19 mouse cellular contexts compared by ENCODE assay signal in genomic region chr10:78287465-78288132, GRCm38 (mm10). TPM values are rescaled to one million over a fixed set of nuclear protein-coding genes. Genes with fewer than 3 reads are reported as not detected.
DNase-seq lines count a peak whose midpoint lies in the region; ATAC-seq and TF ChIP-seq lines count a peak whose summit lies in the region.
"Had no signal": no experiment of that assay in that cellular context is flagged by ENCODE, and none has a peak within 500 bp of the region (broad histone marks: within the 10 kb centered on the region; RNA-seq: fewer than 3 reads in every experiment).

No protein-coding gene starts in this region.

- ATAC-seq in lung, embryonic 15.5 days (ENCODE audit: borderline replicate concordance, extremely low read depth, low FRiP score, low TSS enrichment), result peak; percentile 9; the same call in 1 of the 2 replicates
- peak; percentile 53 for ATAC-seq in intestine, postnatal 0 days
- ATAC-seq in stomach, embryonic 15.5 days (ENCODE audit: insufficient read depth, low FRiP score, low read depth), result peak; percentile 74

- WGBS in lung, embryonic 15.5 days, result 69% methylated on average over 22 of the region's 22 CpGs
- 51% methylated on average over 22 of the region's 22 CpGs for WGBS in intestine, postnatal 0 days
- WGBS in stomach, embryonic 15.5 days, result 68% methylated on average over 22 of the region's 22 CpGs

- no peak overlapping the region for H3K9ac ChIP-seq in lung, embryonic 15.5 days
- H3K9ac ChIP-seq in intestine, postnatal 0 days (ENCODE audit: low read depth, low read length), result no peak overlapping the region
- H3K9ac ChIP-seq in stomach, embryonic 15.5 days, result no peak overlapping the region
- H3K9ac ChIP-seq: embryonic facial prominence, embryonic 13.5 days; hindbrain, embryonic 15.5 days; limb, embryonic 15.5 days; midbrain, embryonic 12.5 days had no signal

- no peaks in the 10 kb centered on the region for H3K9me3 ChIP-seq in lung, embryonic 15.5 days
- no peaks in the 10 kb centered on the region for H3K9me3 ChIP-seq in intestine, postnatal 0 days (ENCODE audit: control insufficient read depth)
- H3K9me3 ChIP-seq in stomach, embryonic 15.5 days, result no peaks in the 10 kb centered on the region
- H3K9me3 ChIP-seq: embryonic facial prominence, embryonic 13.5 days; forebrain, embryonic 10.5 days; hindbrain, embryonic 15.5 days; limb, embryonic 15.5 days; midbrain, embryonic 12.5 days had no signal

- peaks cover 25% of the 10 kb centered on the region for H3K36me3 ChIP-seq in lung, embryonic 15.5 days
- peaks cover 54% of the 10 kb centered on the region for H3K36me3 ChIP-seq in intestine, postnatal 0 days (ENCODE audit: control insufficient read depth, insufficient read depth)
- H3K36me3 ChIP-seq in stomach, embryonic 15.5 days, result peaks cover 35% of the 10 kb centered on the region

- H3K27me3 ChIP-seq in lung, embryonic 15.5 days, result no peaks in the 10 kb centered on the region
- H3K27me3 ChIP-seq in intestine, postnatal 0 days (replicated peaks; ENCODE audit: control insufficient read depth, insufficient read depth, low read length), result no peaks in the 10 kb centered on the region
- H3K27me3 ChIP-seq in stomach, embryonic 15.5 days (replicated peaks), result no peaks in the 10 kb centered on the region
- H3K27me3 ChIP-seq: embryonic facial prominence, embryonic 13.5 days; hindbrain, embryonic 15.5 days; limb, embryonic 15.5 days; midbrain, embryonic 12.5 days had no signal

- H3K4me2 ChIP-seq in lung, embryonic 15.5 days, result no peak overlapping the region
- H3K4me2 ChIP-seq in intestine, postnatal 0 days (replicated peaks; ENCODE audit: low read depth), result no peak overlapping the region; the same call in 1 of the 2 replicates
- no peak overlapping the region for H3K4me2 ChIP-seq in stomach, embryonic 15.5 days
- H3K4me2 ChIP-seq: embryonic facial prominence, embryonic 13.5 days; hindbrain, embryonic 15.5 days; limb, embryonic 15.5 days; midbrain, embryonic 12.5 days had no signal

- no peak overlapping the region for H3K27ac ChIP-seq in lung, embryonic 15.5 days
- no peak overlapping the region for H3K27ac ChIP-seq in intestine, postnatal 0 days (ENCODE audit: low read depth, low read length)
- no peak overlapping the region for H3K27ac ChIP-seq in stomach, embryonic 15.5 days
- H3K27ac ChIP-seq: embryonic facial prominence, embryonic 13.5 days; forebrain, embryonic 10.5 days; hindbrain, embryonic 15.5 days; layer of hippocampus, adult 2 months; left cerebral cortex, adult 2 months; limb, embryonic 15.5 days; midbrain, embryonic 12.5 days had no signal

- TF ChIP-seq CTCF in intestine, postnatal 0 days (IDR thresholded peaks at IDR 0.05; ENCODE audit: low read depth), result no peak

- H3K4me3 ChIP-seq in lung, embryonic 15.5 days, result no peak overlapping the region
- H3K4me3 ChIP-seq in intestine, postnatal 0 days (ENCODE audit: low read depth, low read length), result no peak overlapping the region
- H3K4me3 ChIP-seq in stomach, embryonic 15.5 days (replicated peaks), result no peak overlapping the region
- H3K4me3 ChIP-seq: embryonic facial prominence, embryonic 13.5 days; forebrain, embryonic 10.5 days; hindbrain, embryonic 15.5 days; layer of hippocampus, adult 2 months; left cerebral cortex, adult 2 months; limb, embryonic 15.5 days; midbrain, embryonic 12.5 days had no signal

- intact Hi-C loops in left cerebral cortex, postnatal 4 days (cut with DNase I), result no loop called here

- no peak for DNase-seq in lung, postnatal 14 days
- peak; percentile 64 for DNase-seq in kidney, postnatal 14 days
- DNase-seq in left cerebral cortex, postnatal 4 days, result no peak
- DNase-seq in neural tube, embryonic 10.5 days (ENCODE audit: extremely low spot score, low spot score), result no peak
- DNase-seq: adrenal gland, postnatal 10 days; cerebellum, postnatal 25 days; heart, adult 18-20 months; heart, postnatal 10 days; right cerebral cortex, postnatal 4 days had no signal

- no peaks in the 10 kb centered on the region for H3K4me1 ChIP-seq in lung, embryonic 15.5 days
- H3K4me1 ChIP-seq in intestine, postnatal 0 days (replicated peaks; ENCODE audit: control insufficient read depth, insufficient read depth, low read length), result no peaks in the 10 kb centered on the region
- H3K4me1 ChIP-seq in stomach, embryonic 15.5 days, result no peaks in the 10 kb centered on the region
- H3K4me1 ChIP-seq: hindbrain, embryonic 15.5 days; midbrain, embryonic 12.5 days had no signal

RNA-seq across cellular contexts. Expression of gene Trappc10, which starts 43.2 kb away (rescaled TPM):
- polyA plus RNA-seq in lung, embryonic 15.5 days (2015; fragmentation: Nextera tagmentation; extraction: Ambion mirVana), result 13.0 and 14.4 TPM in 2 replicates
- 28.1 and 32.1 TPM in 2 replicates for polyA plus RNA-seq in intestine, postnatal 0 days (2015; fragmentation: Nextera tagmentation; extraction: Ambion mirVana)
- 15.6 and 18.2 TPM in 2 replicates for polyA plus RNA-seq in stomach, embryonic 15.5 days (2015; fragmentation: Nextera tagmentation; extraction: Ambion mirVana)
- 10 to 100 TPM; 85.8 to 86.5 TPM for total RNA-seq in left cerebral cortex, postnatal 4 days (2021)

Comparison
In these comparisons a context has a peak if more than half of its experiments do, and no peak if none do; other contexts are left out.
1. ATAC-seq: peak in every context shown above with its lines; median percentile 74 in stomach, embryonic 15.5 days; 53 in intestine, postnatal 0 days; 9 in lung, embryonic 15.5 days.